Mouse (Mus musculus): ENCODE data around the gene Lingo2. TPM values are rescaled to one million over a fixed set of nuclear protein-coding genes. Genes with fewer than 3 reads are reported as not detected.

The Lingo2 gene
- polyA plus RNA-seq, 1 experiment from 2014 or later, result 75.0 TPM

GRCm38 (mm10) chr4:36288813-36289700, 662.5 kb downstream of the Lingo2 start:
- no peaks in the 10 kb centered on the region for H3K27me3 ChIP-seq (replicated peaks; ENCODE audit: control insufficient read depth, insufficient read depth, low read length)
- peak overlapping the region; percentile 63 for H3K4me2 ChIP-seq (ENCODE audit: low read length)
- peak; percentile 95 for ATAC-seq
- H3K36me3 ChIP-seq (ENCODE audit: control insufficient read depth, insufficient read depth, low read length), result no peaks in the 10 kb centered on the region
- peaks cover 3% of the 10 kb centered on the region for H3K4me1 ChIP-seq (ENCODE audit: control insufficient read depth, insufficient read depth, low read depth, low read length)
- H3K9me3 ChIP-seq (ENCODE audit: control insufficient read depth, low read length), result no peaks in the 10 kb centered on the region
- no peak overlapping the region for H3K9ac ChIP-seq (ENCODE audit: low read depth, low read length)
- H3K27ac ChIP-seq (ENCODE audit: low read depth, low read length), result peak overlapping the region; percentile 49
- peak overlapping the region; percentile 36 for H3K4me3 ChIP-seq (ENCODE audit: low read length)
- 8% methylated on average over 17 of the region's 17 CpGs for WGBS

DNA sequence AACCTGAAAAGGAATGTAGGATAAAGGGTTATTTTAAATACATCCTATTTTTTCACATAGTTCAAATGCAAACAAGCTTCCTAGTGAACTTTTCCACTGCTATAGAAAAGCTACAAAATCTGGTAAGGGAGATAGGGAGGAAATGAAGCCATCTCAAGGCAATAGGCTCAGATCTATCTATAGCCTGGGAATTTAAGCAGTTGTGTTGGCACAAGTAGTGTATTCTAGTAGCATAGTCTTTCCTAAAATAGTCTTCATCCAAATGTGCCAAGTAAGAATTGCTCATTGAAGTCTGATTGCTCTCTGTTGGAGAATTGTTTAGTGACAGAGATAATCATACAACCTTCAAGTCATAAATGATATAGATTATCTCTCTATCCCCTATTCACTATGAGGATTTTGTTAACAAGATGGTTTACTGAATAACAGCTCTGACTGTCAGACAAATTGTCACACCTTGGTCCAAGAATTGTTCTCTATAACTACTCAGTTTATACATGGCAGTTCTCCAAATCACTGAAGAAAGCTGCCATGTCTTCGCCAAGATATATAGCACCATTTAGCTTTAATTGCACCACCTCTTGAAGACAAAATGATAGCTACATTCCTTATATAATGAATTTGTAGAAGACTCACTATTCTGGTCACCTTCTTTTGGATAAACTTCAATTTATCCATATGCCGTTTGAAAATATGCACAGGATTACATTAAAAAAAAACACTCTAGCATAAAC, 688.9 kb downstream of the Lingo2 start:
- Histone ChIP-seq H3K9me3 (ENCODE audit: control insufficient read depth, low read length) (no peaks in the 10 kb centered on the region), H3K27ac (ENCODE audit: low read depth, low read length) (no peak overlapping the region), H3K4me1 (ENCODE audit: control insufficient read depth, insufficient read depth, low read depth, low read length) (no peaks in the 10 kb centered on the region), H3K27me3 (replicated peaks; ENCODE audit: control insufficient read depth, insufficient read depth, low read length) (no peaks in the 10 kb centered on the region), H3K4me2 (ENCODE audit: low read length) (no peak overlapping the region), H3K4me3 (ENCODE audit: low read length) (no peak overlapping the region), H3K9ac (ENCODE audit: low read depth, low read length) (no peak overlapping the region), H3K36me3 (ENCODE audit: control insufficient read depth, insufficient read depth, low read length) (no peaks in the 10 kb centered on the region)
- 87% methylated on average over 2 of the region's 2 CpGs for WGBS
- no peak for ATAC-seq

GRCm38 (mm10) chr4:36186231-36186922, 765.2 kb downstream of the Lingo2 start:
- H3K9ac ChIP-seq (ENCODE audit: low read depth, low read length), result no peak overlapping the region
- H3K4me1 ChIP-seq (ENCODE audit: control insufficient read depth, insufficient read depth, low read depth, low read length), result peaks cover 3% of the 10 kb centered on the region; the same call in 1 of the 2 replicates
- no peaks in the 10 kb centered on the region for H3K36me3 ChIP-seq (ENCODE audit: control insufficient read depth, insufficient read depth, low read length)
- H3K4me2 ChIP-seq (ENCODE audit: low read length), result peak overlapping the region; percentile 37
- peak; percentile 76 for ATAC-seq
- H3K27ac ChIP-seq (ENCODE audit: low read depth, low read length), result no peak overlapping the region
- H3K27me3 ChIP-seq (replicated peaks; ENCODE audit: control insufficient read depth, insufficient read depth, low read length), result no peaks in the 10 kb centered on the region
- WGBS, result 25% methylated on average over 7 of the region's 7 CpGs
- H3K9me3 ChIP-seq (ENCODE audit: control insufficient read depth, low read length), result no peaks in the 10 kb centered on the region
- H3K4me3 ChIP-seq (ENCODE audit: low read length), result no peak overlapping the region

DNA sequence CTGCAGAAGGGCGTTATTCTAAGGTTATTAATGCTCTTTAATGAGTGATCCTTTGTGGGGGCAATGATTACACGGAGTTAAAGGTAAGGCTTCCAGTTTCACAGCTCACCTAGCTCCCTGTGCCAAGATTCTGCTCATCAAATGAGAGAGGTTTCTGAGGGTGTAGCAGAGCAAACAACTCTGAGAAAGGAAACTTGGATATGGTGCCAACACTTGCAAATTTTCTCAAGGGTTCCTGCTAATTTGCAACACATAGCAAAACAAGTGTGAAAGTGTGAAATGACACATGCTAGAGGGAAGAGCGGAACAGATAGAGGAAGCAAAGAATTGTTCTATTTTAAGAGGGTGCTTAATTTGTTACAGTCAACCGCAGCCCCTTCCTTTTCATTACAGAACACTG, 767.9 kb downstream of the Lingo2 start:
- H3K9ac ChIP-seq (ENCODE audit: low read depth, low read length), result no peak overlapping the region
- H3K4me3 ChIP-seq (ENCODE audit: low read length), result no peak overlapping the region
- H3K4me1 ChIP-seq (ENCODE audit: control insufficient read depth, insufficient read depth, low read depth, low read length), result peaks cover 3% of the 10 kb centered on the region; the same call in 1 of the 2 replicates
- no peaks in the 10 kb centered on the region for H3K9me3 ChIP-seq (ENCODE audit: control insufficient read depth, low read length)
- WGBS, result 44% methylated on average over 4 of the region's 4 CpGs
- ATAC-seq, result no peak
- no peak overlapping the region for H3K27ac ChIP-seq (ENCODE audit: low read depth, low read length)
- no peak overlapping the region for H3K4me2 ChIP-seq (ENCODE audit: low read length)
- H3K27me3 ChIP-seq (replicated peaks; ENCODE audit: control insufficient read depth, insufficient read depth, low read length), result no peaks in the 10 kb centered on the region
- H3K36me3 ChIP-seq (ENCODE audit: control insufficient read depth, insufficient read depth, low read length), result no peaks in the 10 kb centered on the region

- H3K27me3 ChIP-seq (replicated peaks; ENCODE audit: control insufficient read depth, insufficient read depth, low read length), result no peaks in the 10 kb centered on the region
- no peak for ATAC-seq
- no peak overlapping the region for H3K27ac ChIP-seq (ENCODE audit: low read depth, low read length)
- H3K9ac ChIP-seq (ENCODE audit: low read depth, low read length), result no peak overlapping the region
- 68% methylated on average over 1 of the region's 1 CpGs for WGBS
- H3K4me1 ChIP-seq (ENCODE audit: control insufficient read depth, insufficient read depth, low read depth, low read length), result no peaks in the 10 kb centered on the region
- H3K9me3 ChIP-seq (ENCODE audit: control insufficient read depth, low read length), result no peaks in the 10 kb centered on the region
- H3K36me3 ChIP-seq (ENCODE audit: control insufficient read depth, insufficient read depth, low read length), result no peaks in the 10 kb centered on the region
- no peak overlapping the region for H3K4me3 ChIP-seq (ENCODE audit: low read length)
- no peak overlapping the region for H3K4me2 ChIP-seq (ENCODE audit: low read length)
These were observed 781.4 kb downstream of the Lingo2 start for GRCm38 (mm10) chr4:36170099-36170498.

- Histone ChIP-seq H3K4me2 (ENCODE audit: low read length) (no peak overlapping the region), H3K9ac (ENCODE audit: low read depth, low read length) (no peak overlapping the region), H3K4me1 (ENCODE audit: control insufficient read depth, insufficient read depth, low read depth, low read length) (no peaks in the 10 kb centered on the region), H3K27me3 (replicated peaks; ENCODE audit: control insufficient read depth, insufficient read depth, low read length) (no peaks in the 10 kb centered on the region), H3K27ac (ENCODE audit: low read depth, low read length) (no peak overlapping the region), H3K9me3 (ENCODE audit: control insufficient read depth, low read length) (no peaks in the 10 kb centered on the region), H3K36me3 (ENCODE audit: control insufficient read depth, insufficient read depth, low read length) (no peaks in the 10 kb centered on the region), H3K4me3 (ENCODE audit: low read length) (no peak overlapping the region)
- ATAC-seq, result no peak
These were observed 820.2 kb downstream of the Lingo2 start for GRCm38 (mm10) chr4:36131341-36131740.

GRCm38 (mm10) chr4:36095482-36095881, 856.1 kb downstream of the Lingo2 start:
- no peak for ATAC-seq

GRCm38 (mm10) chr4:36081095-36081852, 870.3 kb downstream of the Lingo2 start:
- ATAC-seq, result no peak
- H3K4me3 ChIP-seq (ENCODE audit: low read length), result no peak overlapping the region
- no peaks in the 10 kb centered on the region for H3K27me3 ChIP-seq (replicated peaks; ENCODE audit: control insufficient read depth, insufficient read depth, low read length)
- 54% methylated on average over 3 of the region's 3 CpGs for WGBS
- H3K4me1 ChIP-seq (ENCODE audit: control insufficient read depth, insufficient read depth, low read depth, low read length), result no peaks in the 10 kb centered on the region
- H3K27ac ChIP-seq (ENCODE audit: low read depth, low read length), result no peak overlapping the region
- no peak overlapping the region for H3K4me2 ChIP-seq (ENCODE audit: low read length)
- H3K9me3 ChIP-seq (ENCODE audit: control insufficient read depth, low read length), result no peaks in the 10 kb centered on the region
- H3K9ac ChIP-seq (ENCODE audit: low read depth, low read length), result no peak overlapping the region
- H3K36me3 ChIP-seq (ENCODE audit: control insufficient read depth, insufficient read depth, low read length), result no peaks in the 10 kb centered on the region

More at GRCm38 (mm10) chr4:36095482-36095881, 856.1 kb downstream of the Lingo2 start:
- Histone ChIP-seq H3K27ac (ENCODE audit: low read depth, low read length) (no peak overlapping the region), H3K4me3 (ENCODE audit: low read length) (no peak overlapping the region), H3K36me3 (ENCODE audit: control insufficient read depth, insufficient read depth, low read length) (no peaks in the 10 kb centered on the region), H3K27me3 (replicated peaks; ENCODE audit: control insufficient read depth, insufficient read depth, low read length) (no peaks in the 10 kb centered on the region), H3K9ac (ENCODE audit: low read depth, low read length) (no peak overlapping the region), H3K4me2 (ENCODE audit: low read length) (no peak overlapping the region), H3K9me3 (ENCODE audit: control insufficient read depth, low read length) (no peaks in the 10 kb centered on the region), H3K4me1 (ENCODE audit: control insufficient read depth, insufficient read depth, low read depth, low read length) (no peaks in the 10 kb centered on the region)
- WGBS, result 86% methylated on average over 4 of the region's 4 CpGs

Measured in hindbrain, embryonic 16.5 days (tissue).